Mouse (Mus musculus): ENCODE measurements around the gene Tmem239.

Tmem239 gene

DNA sequence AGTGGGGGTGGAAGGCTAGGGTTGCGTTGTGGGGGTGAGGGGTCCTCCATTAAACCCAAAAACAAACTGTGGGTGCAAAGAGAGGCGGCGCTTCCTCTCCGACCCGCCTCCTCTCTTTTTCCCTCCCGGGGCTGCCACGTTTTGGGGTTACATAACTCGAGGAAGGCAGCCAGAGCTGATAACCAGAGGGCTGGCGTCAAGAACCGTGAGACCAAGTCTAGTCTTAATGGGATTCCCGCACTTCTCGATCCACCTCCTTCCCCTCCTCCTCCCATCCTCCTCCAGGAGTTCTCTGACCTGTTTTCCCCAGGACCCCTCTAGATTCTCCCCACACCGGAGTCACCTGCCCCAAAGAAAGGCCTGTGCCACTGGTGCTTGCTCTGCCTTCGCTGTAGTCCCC lies 8.2 kb upstream of the Tmem239 start:
- H3K4me1 ChIP-seq (replicated peaks; ENCODE audit: low read depth, low read length): peaks cover 31% of the 10 kb centered on the region
- H3K4me3 ChIP-seq (replicated peaks; ENCODE audit: low read length): peak overlapping the region; percentile 62
- H3K36me3 ChIP-seq (ENCODE audit: insufficient read depth, low read length): peaks cover 27% of the 10 kb centered on the region
- H3K9me3 ChIP-seq (ENCODE audit: low read length): peaks cover 22% of the 10 kb centered on the region
- H3K27me3 ChIP-seq (ENCODE audit: insufficient read depth, low read length): peaks cover 37% of the 10 kb centered on the region
- TF ChIP-seq CTCF (conservative IDR thresholded peaks at IDR 0.05; ENCODE audit: low read length) (no peak), POU5F1 (IDR thresholded peaks at IDR 0.05; ENCODE audit: borderline replicate concordance, low read length) (0 out of 2 replicates have a peak, but pooled peaks have one; percentile 7)

DNA sequence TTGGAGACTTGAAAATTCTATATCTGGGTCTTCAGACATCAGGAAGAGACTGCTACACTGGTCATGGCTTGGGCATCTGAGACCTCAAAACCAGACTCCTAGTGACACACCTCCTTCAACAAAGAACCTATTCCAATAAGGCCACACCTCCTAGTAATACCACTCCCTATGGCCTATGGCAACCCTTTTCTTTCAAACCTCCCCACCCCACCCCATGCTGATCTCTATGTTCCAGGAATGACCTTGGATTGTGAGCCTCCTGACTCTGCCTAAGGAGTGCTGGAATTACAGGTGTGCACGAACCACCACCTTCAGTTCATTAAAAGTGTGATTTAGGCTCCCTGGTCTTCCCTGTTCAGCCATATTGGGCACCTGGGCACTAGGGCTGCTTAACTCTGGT lies 6.2 kb upstream of the Tmem239 start:
- Histone ChIP-seq H3K36me3 (ENCODE audit: insufficient read depth, low read length) (peaks cover 8% of the 10 kb centered on the region), H3K4me3 (replicated peaks; ENCODE audit: low read length) (no peak overlapping the region), H3K9me3 (ENCODE audit: low read length) (peaks cover 22% of the 10 kb centered on the region), H3K4me1 (replicated peaks; ENCODE audit: low read depth, low read length) (peaks cover 38% of the 10 kb centered on the region), H3K27me3 (ENCODE audit: insufficient read depth, low read length) (peaks cover 38% of the 10 kb centered on the region)
- TF ChIP-seq CTCF (conservative IDR thresholded peaks at IDR 0.05; ENCODE audit: low read length): no peak
- no peak for TF ChIP-seq NANOG (IDR thresholded peaks at IDR 0.05; ENCODE audit: borderline replicate concordance, low read length)
- TF ChIP-seq POU5F1 (IDR thresholded peaks at IDR 0.05; ENCODE audit: borderline replicate concordance, low read length): no peak

DNA sequence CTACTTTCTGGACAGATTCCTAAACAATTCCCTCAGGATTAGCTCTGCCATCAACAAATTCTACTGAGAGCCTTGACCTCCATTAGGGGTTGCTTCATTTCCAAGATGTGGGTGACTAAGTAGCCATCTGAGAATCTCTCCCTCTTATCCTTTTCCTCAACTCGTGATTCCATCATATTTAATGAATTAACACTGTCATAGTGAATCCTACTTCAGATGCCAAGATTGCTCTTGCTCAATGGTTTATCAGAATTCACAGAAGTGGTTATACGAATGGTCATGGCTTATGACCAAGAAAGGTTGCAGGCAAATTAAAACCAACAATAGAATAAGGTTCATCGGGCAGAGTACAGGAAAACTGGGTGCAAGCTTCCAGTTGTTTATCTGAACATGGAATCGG lies 4.4 kb upstream of the Tmem239 start:
- H3K27me3 ChIP-seq (ENCODE audit: insufficient read depth, low read length): peaks cover 39% of the 10 kb centered on the region
- H3K4me3 ChIP-seq (replicated peaks; ENCODE audit: low read length): no peak overlapping the region
- peaks cover 34% of the 10 kb centered on the region for H3K4me1 ChIP-seq (replicated peaks; ENCODE audit: low read depth, low read length)
- no peaks in the 10 kb centered on the region for H3K36me3 ChIP-seq (ENCODE audit: insufficient read depth, low read length)
- peaks cover 22% of the 10 kb centered on the region for H3K9me3 ChIP-seq (ENCODE audit: low read length)
- TF ChIP-seq CTCF (conservative IDR thresholded peaks at IDR 0.05; ENCODE audit: low read length) (no peak), POU5F1 (IDR thresholded peaks at IDR 0.05; ENCODE audit: borderline replicate concordance, low read length) (no peak), NANOG (IDR thresholded peaks at IDR 0.05; ENCODE audit: borderline replicate concordance, low read length) (no peak)

DNA sequence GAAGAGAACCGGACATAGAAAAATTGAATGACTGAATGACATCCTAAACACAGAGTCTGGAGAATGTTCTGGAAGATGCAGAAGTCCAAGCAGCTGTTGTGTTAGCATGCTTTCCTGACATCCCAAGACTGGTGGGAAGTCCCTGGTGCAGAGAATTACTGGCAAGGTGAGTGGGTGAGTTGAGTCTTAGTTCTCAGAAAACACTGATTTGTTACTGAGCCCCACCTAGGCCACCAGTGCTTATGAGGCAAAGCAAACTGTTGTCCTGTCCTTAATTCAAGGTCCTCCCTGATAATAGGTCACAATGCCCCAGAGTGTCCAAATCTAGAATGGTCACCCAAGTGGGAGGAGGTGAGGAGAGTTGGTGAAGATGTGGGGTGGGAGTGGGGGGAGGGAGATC lies 1.3 kb upstream of the Tmem239 start, which contains the start of the genes Gm28372 and 1700020A23Rik:
Gm28372 (plus strand) TSS at position 301 of the 400 bp plus-strand sequence.
1700020A23Rik (plus strand) TSS at position 321 of the 400 bp plus-strand sequence.
- H3K9me3 ChIP-seq (ENCODE audit: low read length): peaks cover 7% of the 10 kb centered on the region
- H3K4me3 ChIP-seq (replicated peaks; ENCODE audit: low read length): no peak within 1 kb of the TSS
- H3K4me1 ChIP-seq (replicated peaks; ENCODE audit: low read depth, low read length): peaks cover 29% of the 10 kb centered on the region

DNA sequence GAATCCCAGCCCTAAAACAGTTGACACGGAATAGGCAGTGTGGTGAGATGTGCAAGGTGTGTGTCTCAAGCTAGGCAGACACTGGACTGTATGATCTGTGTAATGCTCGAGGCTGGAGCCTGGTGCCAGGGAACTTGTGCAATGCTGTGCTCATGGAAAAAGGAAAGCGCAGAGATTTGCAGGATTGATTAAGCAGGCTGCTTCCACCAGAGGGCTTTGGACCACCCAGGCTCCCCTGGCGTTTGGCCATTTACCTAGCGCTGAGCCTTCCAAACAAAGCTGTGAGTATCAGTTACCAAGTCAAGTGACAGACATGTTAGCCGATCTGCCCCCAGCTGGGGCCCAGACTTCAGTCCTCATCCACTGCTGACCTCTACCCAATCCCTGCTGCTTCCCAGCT lies 1.9 kb downstream of the Tmem239 start:
- peaks cover 20% of the 10 kb centered on the region for H3K27me3 ChIP-seq (ENCODE audit: insufficient read depth, low read length)
- H3K4me3 ChIP-seq (replicated peaks; ENCODE audit: low read length): no peak overlapping the region
- no peaks in the 10 kb centered on the region for H3K36me3 ChIP-seq (ENCODE audit: insufficient read depth, low read length)
- TF ChIP-seq NANOG (IDR thresholded peaks at IDR 0.05; ENCODE audit: borderline replicate concordance, low read length) (no peak), CTCF (conservative IDR thresholded peaks at IDR 0.05; ENCODE audit: low read length) (peak; percentile 6; the same call in 1 of the 2 replicates), POU5F1 (IDR thresholded peaks at IDR 0.05; ENCODE audit: borderline replicate concordance, low read length) (no peak)
- no peaks in the 10 kb centered on the region for H3K9me3 ChIP-seq (ENCODE audit: low read length)
- peaks cover 25% of the 10 kb centered on the region for H3K4me1 ChIP-seq (replicated peaks; ENCODE audit: low read depth, low read length)

More for the DNA sequence above, 1.3 kb upstream of the Tmem239 start, which contains the start of the genes Gm28372 and 1700020A23Rik:
- TF ChIP-seq POU5F1 (IDR thresholded peaks at IDR 0.05; ENCODE audit: borderline replicate concordance, low read length) (no peak), NANOG (IDR thresholded peaks at IDR 0.05; ENCODE audit: borderline replicate concordance, low read length) (no peak), CTCF (conservative IDR thresholded peaks at IDR 0.05; ENCODE audit: low read length) (no peak)
- Histone ChIP-seq H3K27me3 (ENCODE audit: insufficient read depth, low read length) (peaks cover 17% of the 10 kb centered on the region), H3K36me3 (ENCODE audit: insufficient read depth, low read length) (no peaks in the 10 kb centered on the region)

DNA sequence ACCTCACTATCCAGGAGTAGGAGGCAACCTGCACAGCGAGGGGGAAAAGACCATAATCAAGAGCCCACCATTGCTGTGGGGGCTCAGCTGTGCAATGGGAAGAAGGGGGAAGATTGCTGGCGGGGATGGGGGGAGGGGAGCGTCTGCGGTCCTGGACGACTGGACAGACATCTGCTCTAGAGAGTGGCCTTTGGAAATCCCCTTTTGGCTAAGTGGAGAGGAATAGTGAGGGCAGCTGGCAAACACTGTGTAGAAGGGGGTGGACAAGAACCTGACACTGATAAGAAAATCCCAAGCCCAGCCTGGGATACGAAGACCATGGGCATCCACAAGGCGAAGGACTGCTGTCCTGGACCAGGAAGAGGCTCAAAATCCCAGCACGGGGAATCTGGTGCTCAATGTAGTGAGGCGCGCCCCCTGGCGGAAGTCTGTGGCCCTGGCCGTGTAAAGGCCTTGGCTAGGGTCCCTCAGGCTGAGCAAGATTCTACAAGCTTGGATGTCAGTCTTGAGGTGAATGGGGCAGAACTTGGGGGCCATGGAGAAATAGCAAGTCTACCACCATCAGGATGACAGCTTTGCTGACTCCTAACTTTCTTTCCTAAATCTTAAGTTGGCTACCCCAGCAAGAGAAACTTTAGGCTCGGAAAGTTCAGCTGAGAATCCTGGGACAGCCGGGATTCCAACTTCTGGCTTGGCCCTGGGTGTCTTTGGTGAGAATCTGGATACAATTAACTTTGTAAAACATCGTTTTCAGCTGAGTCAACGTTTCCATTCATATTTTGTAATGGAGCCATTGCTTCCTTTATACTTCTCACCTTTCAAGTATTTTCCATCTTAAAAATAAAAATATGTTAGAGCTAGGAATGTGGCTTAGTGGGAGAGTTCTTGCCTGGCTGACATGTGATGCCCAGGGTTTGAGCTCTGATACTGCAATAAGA lies 5.5 kb downstream of the Tmem239 start:
- Histone ChIP-seq H3K9me3 (ENCODE audit: low read length) (no peaks in the 10 kb centered on the region), H3K4me3 (replicated peaks; ENCODE audit: low read length) (no peak overlapping the region), H3K27me3 (ENCODE audit: insufficient read depth, low read length) (peaks cover 3% of the 10 kb centered on the region; the same call in 1 of the 2 replicates), H3K4me1 (replicated peaks; ENCODE audit: low read depth, low read length) (peaks cover 17% of the 10 kb centered on the region), H3K36me3 (ENCODE audit: insufficient read depth, low read length) (no peaks in the 10 kb centered on the region)
- TF ChIP-seq CTCF (conservative IDR thresholded peaks at IDR 0.05; ENCODE audit: low read length) (peak; percentile 97), POU5F1 (IDR thresholded peaks at IDR 0.05; ENCODE audit: borderline replicate concordance, low read length) (no peak), NANOG (IDR thresholded peaks at IDR 0.05; ENCODE audit: borderline replicate concordance, low read length) (no peak)

DNA sequence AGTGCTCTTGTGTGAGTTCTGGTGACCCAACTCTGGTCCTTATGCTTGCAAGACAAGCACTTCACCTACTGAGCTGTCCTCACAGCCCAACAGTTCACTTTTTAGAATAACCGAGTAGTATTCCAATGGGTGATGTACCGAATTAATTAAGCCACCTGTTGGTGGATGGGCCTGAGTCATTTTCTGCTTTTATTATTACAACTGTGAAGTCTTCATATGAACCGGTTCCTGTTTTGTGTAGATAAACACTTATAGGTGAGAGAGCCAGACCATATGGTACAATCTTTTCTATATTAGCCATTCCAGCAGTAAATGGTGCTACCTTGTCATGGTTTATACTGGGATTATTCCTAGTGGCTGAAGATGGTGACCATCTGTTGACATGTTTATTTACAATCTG lies 6.5 kb downstream of the Tmem239 start:
- no peak overlapping the region for H3K4me3 ChIP-seq (replicated peaks; ENCODE audit: low read length)
- TF ChIP-seq POU5F1 (IDR thresholded peaks at IDR 0.05; ENCODE audit: borderline replicate concordance, low read length) (no peak), NANOG (IDR thresholded peaks at IDR 0.05; ENCODE audit: borderline replicate concordance, low read length) (no peak), CTCF (conservative IDR thresholded peaks at IDR 0.05; ENCODE audit: low read length) (no peak)

DNA sequence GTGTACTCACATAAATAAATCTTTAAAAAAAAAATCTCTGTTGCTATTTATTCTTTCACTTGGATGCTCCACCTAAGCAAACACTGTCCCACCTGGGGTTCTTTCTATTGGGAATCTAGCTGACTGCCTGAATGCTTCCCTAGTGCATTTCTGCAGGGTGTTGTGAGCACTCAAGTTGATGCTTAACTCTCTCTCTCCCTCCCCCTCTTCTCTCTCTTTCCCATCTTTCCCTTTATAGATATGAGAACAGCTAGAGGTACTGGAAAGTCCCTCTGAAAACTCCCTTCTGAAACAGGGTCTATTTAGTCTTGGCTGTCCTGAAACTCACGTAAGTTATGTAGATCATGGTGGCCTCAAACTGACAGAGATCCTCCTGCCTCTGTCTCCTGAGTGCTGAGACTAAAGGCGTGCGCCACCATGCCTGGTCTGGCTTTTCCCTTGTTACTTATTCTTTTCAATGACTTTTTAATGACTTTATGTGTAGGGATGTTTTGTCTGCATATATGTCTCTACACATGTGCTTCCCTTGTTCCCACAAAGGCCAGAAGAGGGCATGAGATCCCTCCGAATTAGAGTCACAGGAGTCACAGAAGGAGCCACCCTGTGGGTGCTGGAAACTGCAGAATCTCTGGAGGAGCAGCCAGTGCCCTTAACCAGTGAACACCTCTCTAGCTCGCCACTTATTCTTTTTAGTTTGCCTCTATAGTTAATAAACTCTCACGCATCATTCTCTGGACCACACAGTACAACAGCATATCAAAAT lies 8.0 kb downstream of the Tmem239 start:
- peaks cover 11% of the 10 kb centered on the region for H3K36me3 ChIP-seq (ENCODE audit: insufficient read depth, low read length)
- no peak overlapping the region for H3K4me3 ChIP-seq (replicated peaks; ENCODE audit: low read length)
- peaks cover 3% of the 10 kb centered on the region; the same call in 1 of the 2 replicates for H3K27me3 ChIP-seq (ENCODE audit: insufficient read depth, low read length)
- H3K4me1 ChIP-seq (replicated peaks; ENCODE audit: low read depth, low read length): peaks cover 9% of the 10 kb centered on the region
- no peaks in the 10 kb centered on the region for H3K9me3 ChIP-seq (ENCODE audit: low read length)
- TF ChIP-seq POU5F1 (IDR thresholded peaks at IDR 0.05; ENCODE audit: borderline replicate concordance, low read length) (no peak), CTCF (conservative IDR thresholded peaks at IDR 0.05; ENCODE audit: low read length) (no peak), NANOG (IDR thresholded peaks at IDR 0.05; ENCODE audit: borderline replicate concordance, low read length) (no peak)

More for the DNA sequence above, 6.5 kb downstream of the Tmem239 start:
- Histone ChIP-seq H3K4me1 (replicated peaks; ENCODE audit: low read depth, low read length) (peaks cover 15% of the 10 kb centered on the region), H3K27me3 (ENCODE audit: insufficient read depth, low read length) (peaks cover 3% of the 10 kb centered on the region; the same call in 1 of the 2 replicates), H3K36me3 (ENCODE audit: insufficient read depth, low read length) (no peaks in the 10 kb centered on the region), H3K9me3 (ENCODE audit: low read length) (no peaks in the 10 kb centered on the region)
